Mouse (Mus musculus) forebrain, embryonic 14.5 days (tissue): ENCODE results near the gene Gapdh. TPM values are rescaled to one million over a fixed set of nuclear protein-coding genes. Genes with fewer than 3 reads are reported as not detected.

Source experiments
- ATAC-seq: fragments of 200-750 bp; cut with Nextera tagmentation; 2 replicates; pipeline ENCODE4 v1.8.0; 2017; ENCODE audit warnings: mild to moderate bottlenecking, moderate library complexity
- DNase-seq: peaks from one replicate; pipeline ENCODE4 v3.0.0-alpha.2; 2015; ENCODE audit warnings: low spot score
- H3K27ac ChIP-seq: fragments of 300-500 bp; sonication (generic); 2 replicates; pipeline ENCODE4 v1.5.1; 2014; ENCODE audit warnings: low read depth, mild to moderate bottlenecking, control low read depth, low read length, moderate library complexity
- H3K27me3 ChIP-seq: fragments of 300-500 bp; sonication (generic); replicated peaks from 2 replicates; pipeline ENCODE4 v1.6.1; 2014; ENCODE audit warnings: low read length, control low read depth, mixed read lengths; ENCODE audit not compliant: control insufficient read depth, insufficient read depth
- H3K36me3 ChIP-seq: fragments of 300-500 bp; sonication (generic); 2 replicates; pipeline ENCODE4 v1.6.1; 2014; ENCODE audit warnings: low read length, control low read depth; ENCODE audit not compliant: control insufficient read depth, insufficient read depth
- H3K4me1 ChIP-seq: fragments of 300-500 bp; sonication (generic); 2 replicates; pipeline ENCODE4 v1.6.1; 2014; ENCODE audit warnings: antibody characterized with exemption, low read length, control low read depth; ENCODE audit not compliant: control insufficient read depth, insufficient read depth
- H3K4me2 ChIP-seq: fragments of 300-500 bp; sonication (generic); 2 replicates; pipeline ENCODE4 v1.6.1; 2014; ENCODE audit warnings: mild to moderate bottlenecking, control low read depth, low read length
- H3K4me3 ChIP-seq: fragments of 300-500 bp; sonication (generic); 2 replicates; pipeline ENCODE4 v1.5.1; 2014; ENCODE audit warnings: low read depth, low read length, control low read depth
- H3K9ac ChIP-seq: fragments of 300-500 bp; sonication (generic); 2 replicates; pipeline ENCODE4 v1.6.1; 2014; ENCODE audit warnings: mild to moderate bottlenecking, low read length, control low read depth, moderate library complexity
- H3K9me3 ChIP-seq: fragments of 300-500 bp; sonication (generic); replicated peaks from 2 replicates; pipeline ENCODE4 v1.6.1; 2016; ENCODE audit warnings: low read length, control low read depth, mixed read lengths; ENCODE audit not compliant: control insufficient read depth
- WGBS: fragments of 180-500 bp; shearing (Covaris S2); extraction: QIAGEN DNeasy Blood & Tissue Kit; methylation state at CpG from one replicate; pipeline ENCODE4 v1.1.7; 2014; 5-methylcytosine and 5-hydroxymethylcytosine counted together
- polyA plus RNA-seq: library from polyadenylated mRNA; unstranded; fragments of >200 nt; fragmentation: Nextera tagmentation; extraction: Ambion mirVana; gene quantifications from 2 replicates; pipeline ENCODE4 v1.2.1, GENCODE M21; 2014

Gene Gapdh
- 1,676 and 1,964 TPM in 2 replicates for polyA plus RNA-seq

GRCm38 (mm10) chr6:125166051-125166751, at the start of gene Gapdh:
Gene Gapdh (minus strand): TSS chr6:125166467.
- no peaks in the 10 kb centered on the region for H3K9me3 ChIP-seq
- peak within 1 kb of the TSS; percentile 91 for H3K27ac ChIP-seq
- H3K4me2 ChIP-seq = peak within 1 kb of the TSS; percentile 96
- peak within 1 kb of the TSS; percentile 97 for H3K9ac ChIP-seq
- ATAC-seq = peak; percentile 14
- peak; percentile 70 for DNase-seq
- H3K36me3 ChIP-seq = peaks cover 63% of the 10 kb centered on the region
- H3K4me3 ChIP-seq = peak within 1 kb of the TSS; percentile 99
- peaks cover 29% of the 10 kb centered on the region for H3K4me1 ChIP-seq
- no peaks in the 10 kb centered on the region for H3K27me3 ChIP-seq
- under 1% methylated on average over 18 of the region's 18 CpGs for WGBS

- WGBS = under 1% methylated on average over 48 of the region's 48 CpGs
- peak; percentile 98 for DNase-seq
- Histone ChIP-seq H3K27ac (peak within 1 kb of the TSS; percentile 63; the same call in 1 of the 2 replicates), H3K9me3 (no peaks in the 10 kb centered on the region), H3K9ac (peak within 1 kb of the TSS; percentile 80), H3K4me3 (peak within 1 kb of the TSS; percentile 63), H3K4me1 (peaks cover 4% of the 10 kb centered on the region; the same call in 1 of the 2 replicates), H3K27me3 (0 out of 2 replicates have a peak, but pooled peaks cover 3% of the 10 kb centered on the region), H3K36me3 (no peaks in the 10 kb centered on the region), H3K4me2 (peak within 1 kb of the TSS; percentile 97)
- peak; percentile 97 for ATAC-seq
Measured at GRCm38 (mm10) chr6:125215148-125215954, 49.1 kb upstream of the Gapdh start, which contains the start of gene Vamp1. Gene Vamp1 (plus strand): TSS chr6:125215551.

- peaks cover 4% of the 10 kb centered on the region; the same call in 1 of the 2 replicates for H3K4me1 ChIP-seq
- H3K9me3 ChIP-seq = no peaks in the 10 kb centered on the region
- no peak overlapping the region for H3K4me3 ChIP-seq
- no peak overlapping the region for H3K9ac ChIP-seq
- ATAC-seq = no peak
- no peaks in the 10 kb centered on the region for H3K36me3 ChIP-seq
- H3K27ac ChIP-seq = no peak overlapping the region
- H3K27me3 ChIP-seq = 0 out of 2 replicates have a peak, but pooled peaks cover 3% of the 10 kb centered on the region
- 87% methylated on average over 6 of the region's 6 CpGs for WGBS
- DNase-seq = no peak
- no peak overlapping the region for H3K4me2 ChIP-seq
Measured at GRCm38 (mm10) chr6:125213715-125214114, 47.4 kb upstream of the Gapdh start.

GRCm38 (mm10) chr6:125213129-125213528, 46.9 kb upstream of the Gapdh start:
- Histone ChIP-seq H3K9ac (no peak overlapping the region), H3K4me1 (peaks cover 4% of the 10 kb centered on the region; the same call in 1 of the 2 replicates), H3K9me3 (no peaks in the 10 kb centered on the region), H3K27me3 (0 out of 2 replicates have a peak, but pooled peaks cover 3% of the 10 kb centered on the region), H3K4me2 (no peak overlapping the region), H3K36me3 (no peaks in the 10 kb centered on the region), H3K4me3 (no peak overlapping the region), H3K27ac (no peak overlapping the region)
- WGBS = 76% methylated on average over 6 of the region's 6 CpGs
- no peak for DNase-seq
- ATAC-seq = no peak

- H3K27ac ChIP-seq = no peak overlapping the region
- no peak overlapping the region for H3K9ac ChIP-seq
- H3K9me3 ChIP-seq = no peaks in the 10 kb centered on the region
- H3K27me3 ChIP-seq = 0 out of 2 replicates have a peak, but pooled peaks cover 3% of the 10 kb centered on the region
- H3K4me2 ChIP-seq = no peak overlapping the region
- H3K4me1 ChIP-seq = peaks cover 4% of the 10 kb centered on the region; the same call in 1 of the 2 replicates
- no peaks in the 10 kb centered on the region for H3K36me3 ChIP-seq
- H3K4me3 ChIP-seq = no peak overlapping the region
- DNase-seq (no peak), ATAC-seq (no peak)
- 53% methylated on average over 2 of the region's 2 CpGs for WGBS
Measured at GRCm38 (mm10) chr6:125212621-125213020, 46.4 kb upstream of the Gapdh start.

GRCm38 (mm10) chr6:125210436-125210835, 44.2 kb upstream of the Gapdh start:
- DNase-seq (no peak), ATAC-seq (no peak)
- 0 out of 2 replicates have a peak, but pooled peaks cover 3% of the 10 kb centered on the region for H3K27me3 ChIP-seq
- 86% methylated on average over 1 of the region's 1 CpGs for WGBS
- H3K4me1 ChIP-seq = no peaks in the 10 kb centered on the region
- H3K4me2 ChIP-seq = no peak overlapping the region
- no peak overlapping the region for H3K27ac ChIP-seq
- no peaks in the 10 kb centered on the region for H3K9me3 ChIP-seq
- H3K4me3 ChIP-seq = no peak overlapping the region
- H3K36me3 ChIP-seq = no peaks in the 10 kb centered on the region
- no peak overlapping the region for H3K9ac ChIP-seq

DNA sequence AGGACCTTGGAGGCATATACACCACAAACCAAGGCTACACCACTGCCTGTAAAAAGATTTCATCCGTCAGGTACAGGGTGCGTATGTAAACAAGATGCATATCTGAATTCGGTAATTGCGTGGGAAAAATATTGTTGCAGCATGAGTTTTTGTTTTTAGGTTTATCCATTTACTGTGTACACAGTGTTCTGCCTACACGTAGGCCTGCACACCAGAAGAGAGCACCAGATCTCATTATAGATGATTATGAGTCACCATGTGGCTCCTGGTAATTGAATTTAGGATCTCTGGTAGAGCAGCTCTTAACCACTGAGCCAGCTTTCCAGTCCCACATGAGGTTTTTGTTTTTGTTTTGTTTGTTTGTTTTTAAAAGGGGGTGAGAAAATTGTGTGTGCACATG, 30.9 kb upstream of the Gapdh start:
- no peaks in the 10 kb centered on the region for H3K9me3 ChIP-seq
- WGBS = 85% methylated on average over 5 of the region's 5 CpGs
- H3K9ac ChIP-seq = no peak overlapping the region
- DNase-seq (no peak), ATAC-seq (no peak)
- H3K4me2 ChIP-seq = no peak overlapping the region
- no peaks in the 10 kb centered on the region for H3K27me3 ChIP-seq
- H3K4me1 ChIP-seq = peaks cover 5% of the 10 kb centered on the region
- no peak overlapping the region for H3K4me3 ChIP-seq
- no peak overlapping the region for H3K27ac ChIP-seq
- peaks cover 20% of the 10 kb centered on the region for H3K36me3 ChIP-seq

- no peak overlapping the region for H3K27ac ChIP-seq
- no peaks in the 10 kb centered on the region for H3K27me3 ChIP-seq
- DNase-seq (no peak), ATAC-seq (no peak)
- no peak overlapping the region for H3K4me2 ChIP-seq
- H3K36me3 ChIP-seq = peaks cover 20% of the 10 kb centered on the region
- 40% methylated on average over 3 of the region's 3 CpGs for WGBS
- no peak overlapping the region for H3K9ac ChIP-seq
- no peak overlapping the region for H3K4me3 ChIP-seq
- peaks cover 5% of the 10 kb centered on the region for H3K4me1 ChIP-seq
- no peaks in the 10 kb centered on the region for H3K9me3 ChIP-seq
Measured at GRCm38 (mm10) chr6:125196301-125196700, 30.0 kb upstream of the Gapdh start.
